Mouse (Mus musculus) Muller cell, postnatal 12 days (primary cell): ENCODE measurements around the gene Clec4f.
A peak's percentile ranks its signal among the peaks of the same experiment; 100 is the strongest.
"Not testable (repeated sequence)": the region's sequence is repeated elsewhere in the genome, so short reads cannot be mapped to it uniquely, and the experiment has no call there.

Experiments
- DNase-seq: peaks from one replicate; pipeline ENCODE4 v3.0.0-alpha.2; 2015; ENCODE audit errors: inconsistent ontology term

The Clec4f gene

GRCm38 (mm10) chr6:83634106-83634505 is 21.9 kb downstream of the Clec4f start:
- not testable (repeated sequence) for DNase-seq

- no peak for DNase-seq
These were observed 24.2 kb downstream of the Clec4f start for GRCm38 (mm10) chr6:83631815-83632214.

- no peak for DNase-seq
These were observed 29.2 kb downstream of the Clec4f start for GRCm38 (mm10) chr6:83626781-83627180.

- no peak for DNase-seq
These were observed 36.0 kb downstream of the Clec4f start for GRCm38 (mm10) chr6:83619955-83620354.

GRCm38 (mm10) chr6:83617581-83618335 is 38.2 kb downstream of the Clec4f start:
- DNase-seq, result no peak

- DNase-seq, result no peak
These were observed 39.5 kb downstream of the Clec4f start for GRCm38 (mm10) chr6:83616512-83616911.

GRCm38 (mm10) chr6:83614469-83614868 is 41.5 kb downstream of the Clec4f start:
- no peak for DNase-seq

- no peak for DNase-seq
These were observed 43.0 kb downstream of the Clec4f start for GRCm38 (mm10) chr6:83612976-83613375.

- no peak for DNase-seq
These were observed 56.3 kb downstream of the Clec4f start for GRCm38 (mm10) chr6:83599636-83600174.

GRCm38 (mm10) chr6:83599060-83599550 is 56.9 kb downstream of the Clec4f start:
- DNase-seq, result no peak

- peak; percentile 3 for DNase-seq
These were observed 57.3 kb downstream of the Clec4f start for GRCm38 (mm10) chr6:83598646-83599045.

GRCm38 (mm10) chr6:83597988-83598387 is 58.0 kb downstream of the Clec4f start:
- peak; percentile 7 for DNase-seq

GRCm38 (mm10) chr6:83595035-83595434 is 61.0 kb downstream of the Clec4f start:
- DNase-seq, result no peak
